14 mouse cellular contexts compared by ENCODE assay signal in genomic region chr12:108856186-108856585, GRCm38 (mm10). TPM values are rescaled to one million over a fixed set of nuclear protein-coding genes. Genes with fewer than 3 reads are reported as not detected.
"Had no signal": no experiment of that assay in that cellular context is flagged by ENCODE, and none has a peak within 500 bp of the region (broad histone marks: within the 10 kb centered on the region; RNA-seq: fewer than 3 reads in every experiment).

No protein-coding gene starts in this region.

- H3K4me3 ChIP-seq: limb, embryonic 13.5 days; midbrain, embryonic 12.5 days; neural tube, embryonic 15.5 days had no signal

- H3K9ac ChIP-seq: limb, embryonic 13.5 days; liver, embryonic 14.5 days; midbrain, embryonic 12.5 days; neural tube, embryonic 15.5 days had no signal

- H3K4me2 ChIP-seq: limb, embryonic 13.5 days; midbrain, embryonic 12.5 days; neural tube, embryonic 15.5 days had no signal

- DNase-seq: kidney, adult 11 months; kidney, adult 9 months; kidney, postnatal 36 days; layer of hippocampus, adult 9-11 months; layer of hippocampus, postnatal 36 days; thymus, adult 2 months; thymus, postnatal 25 days had no signal

- H3K4me1 ChIP-seq: limb, embryonic 13.5 days; midbrain, embryonic 12.5 days; neural tube, embryonic 15.5 days had no signal

- H3K27me3 ChIP-seq: limb, embryonic 13.5 days; midbrain, embryonic 12.5 days; neural tube, embryonic 15.5 days had no signal

- ATAC-seq: midbrain, embryonic 16.5 days had no signal

- H3K27ac ChIP-seq: kidney, postnatal 0 days; limb, embryonic 13.5 days; liver, embryonic 14.5 days; midbrain, embryonic 12.5 days; neural tube, embryonic 15.5 days had no signal

- H3K9me3 ChIP-seq: limb, embryonic 13.5 days; midbrain, embryonic 12.5 days; neural tube, embryonic 15.5 days had no signal

RNA-seq across cellular contexts. Expression of gene Slc25a29, which starts 20.5 kb away (rescaled TPM):
- total RNA-seq: megakaryocyte-erythroid progenitor cell, adult 5-6 weeks had no signal
